Comparison of ENCODE assay signal across 8 mouse cellular contexts in genomic region chr9:116847241-116848135, GRCm38 (mm10).
DNase-seq lines count a peak whose midpoint lies in the region; ATAC-seq and TF ChIP-seq lines count a peak whose summit lies in the region.

No protein-coding gene starts in this region.

- H3K4me1 ChIP-seq in embryonic facial prominence, embryonic 14.5 days (ENCODE audit: control insufficient read depth, insufficient read depth, low read length) = no peaks in the 10 kb centered on the region
- H3K4me1 ChIP-seq in intestine, embryonic 15.5 days (replicated peaks) = peaks cover 7% of the 10 kb centered on the region; the same call in 1 of the 2 replicates
- no peaks in the 10 kb centered on the region for H3K4me1 ChIP-seq in lung, postnatal 0 days (ENCODE audit: insufficient read depth, low read depth, low read length)

- no peaks in the 10 kb centered on the region for H3K36me3 ChIP-seq in embryonic facial prominence, embryonic 14.5 days (ENCODE audit: control insufficient read depth, insufficient read depth, low read length)
- H3K36me3 ChIP-seq in intestine, embryonic 15.5 days = no peaks in the 10 kb centered on the region
- no peaks in the 10 kb centered on the region for H3K36me3 ChIP-seq in lung, postnatal 0 days (ENCODE audit: insufficient read depth, low read length)

- no peak overlapping the region for H3K27ac ChIP-seq in embryonic facial prominence, embryonic 14.5 days (replicated peaks; ENCODE audit: low read depth, low read length)
- H3K27ac ChIP-seq in intestine, embryonic 15.5 days = peak overlapping the region; percentile 6; the same call in 1 of the 2 replicates
- 0 out of 2 replicates have a peak overlapping the region, but pooled peaks have one; percentile 1 for H3K27ac ChIP-seq in lung, postnatal 0 days (ENCODE audit: low read length)
- H3K27ac ChIP-seq in layer of hippocampus, adult 2 months = no peak overlapping the region

- no peak overlapping the region for H3K9ac ChIP-seq in embryonic facial prominence, embryonic 14.5 days (ENCODE audit: low read depth, low read length)
- no peak overlapping the region for H3K9ac ChIP-seq in intestine, embryonic 15.5 days
- no peak overlapping the region for H3K9ac ChIP-seq in lung, postnatal 0 days (replicated peaks; ENCODE audit: low read depth)

- peak; percentile 50; the same call in 1 of the 2 replicates for ATAC-seq in embryonic facial prominence, embryonic 14.5 days (ENCODE audit: low read depth)
- ATAC-seq in intestine, embryonic 15.5 days = peak; percentile 83
- ATAC-seq in lung, postnatal 0 days = peak; percentile 93

- whole genome bisulfite sequencing in embryonic facial prominence, embryonic 14.5 days = 59% methylated on average over 7 of the region's 7 CpGs
- 40% methylated on average over 7 of the region's 7 CpGs for WGBS in intestine, embryonic 15.5 days
- 41% methylated on average over 7 of the region's 7 CpGs for WGBS in lung, postnatal 0 days

- peak; percentile 33 for DNase-seq in MN1 (ENCODE audit: low spot score)
- DNase-seq in embryonic facial prominence, embryonic 14.5 days (ENCODE audit: low spot score) = peak; percentile 81
- DNase-seq in lung, postnatal 0 days (ENCODE audit: low spot score) = peak; percentile 95
- DNase-seq in right cerebral cortex, postnatal 4 days = no peak
- DNase-seq in layer of hippocampus, adult 2 months (ENCODE audit: low spot score in 2 of 2) = no peak
- no peak for DNase-seq in natural killer cell, adult 2 months (ENCODE audit: low spot score in 2 of 2)
- DNase-seq in left cerebral cortex, adult 8-10 months (ENCODE audit: low spot score in 2 of 2) = no peak

- H3K4me3 ChIP-seq in embryonic facial prominence, embryonic 14.5 days (ENCODE audit: low read depth, low read length) = no peak overlapping the region
- no peak overlapping the region for H3K4me3 ChIP-seq in intestine, embryonic 15.5 days (replicated peaks)
- no peak overlapping the region for H3K4me3 ChIP-seq in lung, postnatal 0 days (ENCODE audit: low read depth, low read length)
- no peak overlapping the region for H3K4me3 ChIP-seq in layer of hippocampus, adult 2 months

- no peaks in the 10 kb centered on the region for H3K27me3 ChIP-seq in embryonic facial prominence, embryonic 14.5 days (replicated peaks; ENCODE audit: control insufficient read depth, insufficient read depth, low read length)
- H3K27me3 ChIP-seq in intestine, embryonic 15.5 days (replicated peaks) = no peaks in the 10 kb centered on the region
- no peaks in the 10 kb centered on the region for H3K27me3 ChIP-seq in lung, postnatal 0 days (replicated peaks; ENCODE audit: insufficient read depth, low read length)

- TF ChIP-seq EP300 in lung, postnatal 0 days (IDR thresholded peaks at IDR 0.05) = peak; percentile 78

- H3K9me3 ChIP-seq in embryonic facial prominence, embryonic 14.5 days (ENCODE audit: control insufficient read depth, low read length) = no peaks in the 10 kb centered on the region
- H3K9me3 ChIP-seq in intestine, embryonic 15.5 days = no peaks in the 10 kb centered on the region
- no peaks in the 10 kb centered on the region for H3K9me3 ChIP-seq in lung, postnatal 0 days (ENCODE audit: low read length)

- H3K4me2 ChIP-seq in embryonic facial prominence, embryonic 14.5 days (ENCODE audit: low read depth, low read length) = no peak overlapping the region
- H3K4me2 ChIP-seq in intestine, embryonic 15.5 days (replicated peaks) = no peak overlapping the region
- no peak overlapping the region for H3K4me2 ChIP-seq in lung, postnatal 0 days (replicated peaks; ENCODE audit: low read depth, low read length)

- TF ChIP-seq CTCF in lung, postnatal 0 days (IDR thresholded peaks at IDR 0.05) = no peak
- no peak for TF ChIP-seq CTCF in layer of hippocampus, adult 2 months (conservative IDR thresholded peaks at IDR 0.05)

Comparison
In these comparisons a context has a peak if more than half of its experiments do, and no peak if none do; other contexts are left out.
1. DNase-seq: peak in MN1 (single experiment), embryonic facial prominence, embryonic 14.5 days (single experiment) and lung, postnatal 0 days (single experiment); none in right cerebral cortex, postnatal 4 days (single experiment), layer of hippocampus, adult 2 months (0 of 2), natural killer cell, adult 2 months (0 of 2) and left cerebral cortex, adult 8-10 months (0 of 2).
2. H3K27ac ChIP-seq: peak in intestine, embryonic 15.5 days (single experiment) and lung, postnatal 0 days (single experiment); none in embryonic facial prominence, embryonic 14.5 days (single experiment) and layer of hippocampus, adult 2 months (single experiment).
3. Peak in every context shown above with its lines, with median percentiles within 50 percentile points of each other: ATAC-seq.